In the genomic region with DNA sequence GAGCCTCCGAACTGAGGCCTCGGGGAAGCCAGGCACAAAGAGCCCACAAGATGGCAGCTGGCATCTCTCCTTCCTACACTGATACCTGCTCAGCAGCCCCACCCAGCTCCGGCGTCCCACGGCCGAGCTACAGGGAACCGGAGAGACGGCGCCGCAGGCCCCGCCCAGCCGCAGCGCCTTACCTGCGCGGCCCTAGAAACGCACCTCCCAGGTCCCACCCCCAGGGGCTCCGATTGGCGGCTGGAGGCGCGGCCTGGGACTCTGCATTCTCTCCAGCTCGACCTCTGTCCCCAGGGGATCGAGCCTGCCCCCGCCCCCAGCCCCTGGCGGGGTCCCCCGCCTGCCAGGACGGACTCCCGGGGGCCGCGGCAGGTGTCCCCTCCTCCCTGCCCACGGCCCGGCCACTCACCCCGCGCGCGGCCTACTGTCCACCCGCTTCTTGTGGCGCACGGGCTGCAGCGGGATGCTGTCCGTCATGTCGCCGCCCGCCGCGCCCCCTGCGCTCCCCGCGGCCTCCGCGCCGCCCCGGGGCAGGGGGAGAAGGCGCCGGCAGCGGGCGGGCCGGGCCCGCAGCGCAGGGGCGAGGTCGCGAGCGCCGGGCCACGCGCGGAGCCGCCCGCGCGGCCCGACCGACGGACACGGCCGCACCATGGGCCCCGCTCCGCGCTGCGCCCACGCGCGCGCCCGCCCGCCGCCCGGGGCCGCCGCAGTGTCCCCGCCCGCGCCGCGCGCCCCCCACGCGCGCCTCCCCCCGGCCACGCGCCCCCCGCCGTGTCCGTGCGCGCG, we compare ENCODE assay signal across 9 mouse cellular contexts. TPM values are rescaled to one million over a fixed set of nuclear protein-coding genes. Genes with fewer than 3 reads are reported as not detected.
DNase-seq lines count a peak whose midpoint lies in the region; ATAC-seq lines count a peak whose summit lies in the region.
"Had no signal": no experiment of that assay in that cellular context is flagged by ENCODE, and none has a peak within 500 bp of the region (broad histone marks: within the 10 kb centered on the region; RNA-seq: fewer than 3 reads in every experiment).

No protein-coding gene starts in this region.

- peak overlapping the region; percentile 92 for H3K4me2 ChIP-seq in intestine, embryonic 15.5 days (replicated peaks)

- no peaks in the 10 kb centered on the region for H3K36me3 ChIP-seq in intestine, embryonic 15.5 days

- no peaks in the 10 kb centered on the region for H3K9me3 ChIP-seq in intestine, embryonic 15.5 days

- H3K4me3 ChIP-seq in intestine, embryonic 15.5 days (replicated peaks), result peak overlapping the region; percentile 92

- peak; percentile 66 for DNase-seq in adrenal gland, adult 8-10 months
- peak; percentile 43 to 65 for DNase-seq in cerebellum, postnatal 4 days (ENCODE audit: low spot score in 2 of 2)
- DNase-seq in gonadal fat pad, adult 2 months (ENCODE audit: low read depth), result peak; percentile 30
- DNase-seq in left cerebral cortex, postnatal 10 days (ENCODE audit: extremely low spot score in 1 of 2, low spot score in 2 of 2), result peak; percentile 66 to 82
- DNase-seq in right cerebral cortex, postnatal 36 days (ENCODE audit: low spot score in 2 of 2), result peak; percentile 81 to 82
- DNase-seq in c-Kit-positive CD71-positive TER-119-positive erythroid progenitor cells, embryonic 14.5 days (ENCODE audit: low spot score), result no peak

- intact Hi-C loops in left cerebral cortex, postnatal 10 days (cut with DNase I), result loop anchor here (5.0 kb wide), 1 partner anchor 49 kb away; no protein-coding TSS in a partner anchor

- under 1% methylated on average over 68 of the region's 108 CpGs for WGBS in intestine, embryonic 15.5 days

- H3K27me3 ChIP-seq in intestine, embryonic 15.5 days (replicated peaks), result no peaks in the 10 kb centered on the region

- peak; percentile 96 for ATAC-seq in intestine, embryonic 15.5 days
- ATAC-seq in megakaryocyte progenitor cell, adult 5-6 weeks (replicated peaks; ENCODE audit: poor library complexity), result 0 out of 2 replicates have a peak, but pooled peaks have one; percentile 37

- H3K9ac ChIP-seq in intestine, embryonic 15.5 days, result peak overlapping the region; percentile 67

- H3K4me1 ChIP-seq in intestine, embryonic 15.5 days (replicated peaks), result peaks cover 5% of the 10 kb centered on the region; the same call in 1 of the 2 replicates

- peak overlapping the region; percentile 81 for H3K27ac ChIP-seq in intestine, embryonic 15.5 days
- H3K27ac ChIP-seq: macrophage had no signal

RNA-seq across cellular contexts. Expression of gene Atp9a, which starts 0.7 kb away (rescaled TPM):
- 100 to 1,000 TPM in 2 of 4 experiments, 10 to 100 TPM in 2; 82.4 to 126 (median 105) TPM for total RNA-seq in adrenal gland, adult 8-10 months (2022)
- 161 and 198 TPM in 2 replicates for polyA plus RNA-seq in gonadal fat pad, adult 2 months (2012; rRNA removed)
- polyA plus RNA-seq in intestine, embryonic 15.5 days (2015; fragmentation: Nextera tagmentation; extraction: Ambion mirVana), result 23.4 and 24.9 TPM in 2 replicates
- 100 to 1,000 TPM; 486 to 487 TPM for total RNA-seq in left cerebral cortex, postnatal 10 days (2021)
- 0.15 and 0.22 TPM in 2 replicates for total RNA-seq in megakaryocyte progenitor cell, adult 5-6 weeks (2015)
- total RNA-seq in megakaryocyte progenitor cell, adult 5-6 weeks (2017), result 0.27 and 0.42 TPM in 2 replicates

RNA-seq across cellular contexts. Expression of gene Sall4, which starts 26.3 kb away (rescaled TPM):
- under 1 TPM in 1 of 4 experiments, not detected in 3; 0.44 TPM for total RNA-seq in adrenal gland, adult 8-10 months (2022)
- polyA plus RNA-seq in gonadal fat pad, adult 2 months (2012; rRNA removed), result not detected in 2 replicates
- polyA plus RNA-seq in intestine, embryonic 15.5 days (2015; fragmentation: Nextera tagmentation; extraction: Ambion mirVana), result 1.9 and 2.2 TPM in 2 replicates
- under 1 TPM in 1 of 2 experiments, not detected in 1; 0.47 TPM for total RNA-seq in left cerebral cortex, postnatal 10 days (2021)
- not detected in 2 replicates for total RNA-seq in megakaryocyte progenitor cell, adult 5-6 weeks (2015)
- total RNA-seq in megakaryocyte progenitor cell, adult 5-6 weeks (2017), result not detected in 2 replicates
- polyA plus RNA-seq: macrophage had no signal

Comparison
In these comparisons a context has a peak if more than half of its experiments do, and no peak if none do; other contexts are left out.
1. RNA of gene Atp9a, which starts 0.7 kb away (total RNA-seq): 486 to 487 TPM in left cerebral cortex, postnatal 10 days and 82.4 to 126 TPM in adrenal gland, adult 8-10 months; 0.15 to 0.42 TPM in megakaryocyte progenitor cell, adult 5-6 weeks; every median in the first group is over 10 times any median in the second.